Mouse (Mus musculus): ENCODE results near the gene Defa32.
"Not testable (repeated sequence)": the region's sequence is repeated elsewhere in the genome, so short reads cannot be mapped to it uniquely, and the experiment has no call there.

- not testable (repeated sequence) for TF ChIP-seq POLR2A (IDR thresholded peaks at IDR 0.05; ENCODE audit: control insufficient read depth, low read depth, low read length); CTCF (IDR thresholded peaks at IDR 0.05; ENCODE audit: control insufficient read depth, insufficient read depth, insufficient replicate concordance, low read depth, low read length)
Observed at GRCm38 (mm10) chr8:21565086-21565485, 36.3 kb downstream of the Defa32 start, which contains the start of gene Defa37.

Data from testis, adult 2 months (tissue).